Mouse (Mus musculus): ENCODE measurements around the gene Vhl.

Gene Vhl

GRCm38 (mm10) chr6:113624989-113625770 lies 1.4 kb downstream of the Vhl start:
- peak in 1 of 2 experiments; percentile 13 for DNase-seq (ENCODE audit: low spot score in 2 of 2)

GRCm38 (mm10) chr6:113630322-113630721 lies 6.6 kb downstream of the Vhl start:
- no peak for DNase-seq (ENCODE audit: low spot score in 2 of 2)

GRCm38 (mm10) chr6:113632863-113633262 lies 9.1 kb downstream of the Vhl start:
- no peak for DNase-seq (ENCODE audit: low spot score in 2 of 2)

- DNase-seq (ENCODE audit: low spot score in 2 of 2): peak; percentile 91 to 95
Measured at GRCm38 (mm10) chr6:113638302-113639040, 14.7 kb downstream of the Vhl start, which contains the start of gene Irak2. Gene Irak2 (plus strand): TSS chr6:113638467.

GRCm38 (mm10) chr6:113639201-113639600 lies 15.4 kb downstream of the Vhl start:
- no peak for DNase-seq (ENCODE audit: low spot score in 2 of 2)

- DNase-seq (ENCODE audit: low spot score in 2 of 2): no peak
Measured at GRCm38 (mm10) chr6:113642605-113643004, 18.8 kb downstream of the Vhl start.

GRCm38 (mm10) chr6:113643021-113643420 lies 19.3 kb downstream of the Vhl start:
- no peak for DNase-seq (ENCODE audit: low spot score in 2 of 2)

GRCm38 (mm10) chr6:113643967-113644366 lies 20.2 kb downstream of the Vhl start:
- no peak for DNase-seq (ENCODE audit: low spot score in 2 of 2)

GRCm38 (mm10) chr6:113644808-113645207 lies 21.0 kb downstream of the Vhl start:
- no peak for DNase-seq (ENCODE audit: low spot score in 2 of 2)

- DNase-seq (ENCODE audit: low spot score in 2 of 2): no peak
Measured at GRCm38 (mm10) chr6:113649346-113650196, 25.8 kb downstream of the Vhl start.

GRCm38 (mm10) chr6:113650197-113650640 lies 26.5 kb downstream of the Vhl start:
- no peak for DNase-seq (ENCODE audit: low spot score in 2 of 2)

GRCm38 (mm10) chr6:113651626-113652025 lies 27.9 kb downstream of the Vhl start:
- DNase-seq (ENCODE audit: low spot score in 2 of 2): no peak

GRCm38 (mm10) chr6:113653551-113653950 lies 29.8 kb downstream of the Vhl start:
- DNase-seq (ENCODE audit: low spot score in 2 of 2): no peak

GRCm38 (mm10) chr6:113654102-113654501 lies 30.3 kb downstream of the Vhl start:
- no peak for DNase-seq (ENCODE audit: low spot score in 2 of 2)

- no peak for DNase-seq (ENCODE audit: low spot score in 2 of 2)
Measured at GRCm38 (mm10) chr6:113654753-113655397, 31.1 kb downstream of the Vhl start.

- no peak for DNase-seq (ENCODE audit: low spot score in 2 of 2)
Measured at GRCm38 (mm10) chr6:113655475-113655874, 31.7 kb downstream of the Vhl start.

- DNase-seq (ENCODE audit: low spot score in 2 of 2): no peak
Measured at GRCm38 (mm10) chr6:113656847-113657246, 33.1 kb downstream of the Vhl start.

- no peak for DNase-seq (ENCODE audit: low spot score in 2 of 2)
Measured at GRCm38 (mm10) chr6:113658226-113658625, 34.5 kb downstream of the Vhl start.

GRCm38 (mm10) chr6:113659648-113660491 lies 36.1 kb downstream of the Vhl start:
- no peak for DNase-seq (ENCODE audit: low spot score in 2 of 2)

Measured in cerebellum, postnatal 4 days (tissue).